Mouse (Mus musculus): ENCODE measurements around the gene Speer4f2. TPM values are rescaled to one million over a fixed set of nuclear protein-coding genes. Genes with fewer than 3 reads are reported as not detected.

The Speer4f2 gene
- polyA plus RNA-seq, 1 experiment from 2014 or later: not detected

DNA sequence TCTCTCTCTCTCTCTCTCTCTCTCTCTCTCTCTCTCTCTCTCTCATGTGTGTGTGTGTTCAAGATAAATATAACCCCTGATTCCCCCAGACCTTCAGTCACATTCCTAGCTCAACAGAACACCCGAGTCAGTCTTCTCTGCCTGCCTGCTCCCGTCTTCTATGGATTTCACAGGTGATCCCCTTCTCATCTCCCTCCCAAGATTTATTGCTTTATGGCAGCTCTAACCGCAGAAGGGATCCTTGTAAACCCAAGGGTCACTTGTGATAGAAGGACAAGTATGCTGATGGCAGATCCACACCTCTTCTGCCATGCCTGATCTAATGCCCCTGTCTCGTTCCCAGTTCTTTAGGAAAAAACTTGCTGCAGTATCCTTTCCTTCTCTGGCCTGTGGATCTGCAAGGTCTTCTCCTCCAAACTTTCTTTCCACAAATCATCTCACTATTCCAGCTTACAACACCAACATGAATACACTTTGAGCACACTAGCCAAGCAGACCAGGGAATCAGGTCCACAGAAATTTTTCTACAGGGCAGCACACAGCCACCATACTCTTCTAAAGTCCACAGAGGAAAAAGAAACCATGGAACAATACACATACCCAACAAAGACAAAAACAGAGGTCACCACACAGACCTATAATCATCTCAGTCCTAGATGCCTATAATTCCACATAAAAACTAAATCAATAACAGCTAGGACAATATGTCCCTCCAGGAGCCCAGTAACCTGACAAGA, 36.1 kb downstream of the Speer4f2 start:
- ATAC-seq (replicated peaks): no peak
- no peak overlapping the region for H3K4me2 ChIP-seq
- no peak overlapping the region for H3K9ac ChIP-seq
- H3K4me3 ChIP-seq: no peak overlapping the region
- H3K27me3 ChIP-seq (replicated peaks): no peaks in the 10 kb centered on the region
- H3K9me3 ChIP-seq: peaks cover 5% of the 10 kb centered on the region; the same call in 1 of the 2 replicates
- H3K36me3 ChIP-seq (replicated peaks): no peaks in the 10 kb centered on the region
- WGBS: 80% methylated on average over 4 of the region's 4 CpGs
- no peak overlapping the region for H3K27ac ChIP-seq
- no peaks in the 10 kb centered on the region for H3K4me1 ChIP-seq

DNA sequence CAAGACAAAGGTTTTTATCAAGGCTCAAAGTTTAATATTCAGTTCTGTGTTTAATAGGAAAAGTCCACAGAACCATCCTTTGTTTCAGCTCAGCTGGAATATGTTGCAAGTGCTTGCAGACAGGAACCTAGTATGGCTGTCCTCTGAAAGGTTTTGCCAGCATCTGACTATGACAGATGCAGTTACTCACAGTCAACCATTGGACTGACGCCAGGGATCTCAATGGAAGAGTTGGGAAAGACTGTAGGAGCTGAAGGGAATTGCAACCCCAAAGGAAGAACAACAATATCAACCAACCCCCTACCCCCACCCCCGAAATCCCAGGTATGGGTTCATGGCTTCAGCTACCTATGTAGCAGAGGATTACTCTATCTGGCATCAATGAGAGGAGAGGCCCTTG, 44.2 kb downstream of the Speer4f2 start:
- no peaks in the 10 kb centered on the region for H3K27me3 ChIP-seq (replicated peaks)
- no peaks in the 10 kb centered on the region for H3K4me1 ChIP-seq
- no peaks in the 10 kb centered on the region for H3K36me3 ChIP-seq (replicated peaks)
- no peaks in the 10 kb centered on the region for H3K9me3 ChIP-seq
- no peak overlapping the region for H3K4me2 ChIP-seq
- 81% methylated on average over 2 of the region's 2 CpGs for WGBS
- no peak overlapping the region for H3K9ac ChIP-seq
- ATAC-seq (replicated peaks): no peak
- no peak overlapping the region for H3K4me3 ChIP-seq
- H3K27ac ChIP-seq: no peak overlapping the region

DNA sequence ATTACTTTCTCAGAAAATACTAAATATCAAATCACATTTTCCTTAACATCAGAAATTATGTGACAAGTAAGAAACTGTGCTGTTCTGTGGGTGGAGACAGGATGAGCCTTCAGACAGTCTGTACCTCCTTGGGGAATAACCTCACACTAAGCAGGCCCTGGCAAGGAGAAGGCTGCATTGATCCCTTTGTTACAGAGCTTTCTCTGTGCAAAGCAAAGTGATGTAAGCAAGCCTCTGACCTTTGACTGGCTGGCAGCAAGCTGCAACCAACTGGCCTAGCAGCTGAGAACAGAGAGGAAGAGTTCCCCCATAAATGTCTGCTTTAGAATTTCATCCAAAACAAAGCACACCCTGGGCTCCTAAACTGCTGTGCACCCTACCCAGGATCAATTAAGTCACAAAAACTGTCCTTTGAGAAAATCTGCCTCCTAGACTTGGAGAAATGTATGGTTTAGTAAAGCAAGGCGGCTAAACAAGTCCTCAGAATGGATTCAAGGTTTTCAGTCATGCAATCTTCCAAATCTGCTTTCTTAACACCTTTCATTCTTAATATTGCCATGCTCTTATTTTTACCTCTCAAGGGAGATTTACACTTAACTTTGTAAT, 46.3 kb downstream of the Speer4f2 start:
- no peak overlapping the region for H3K27ac ChIP-seq
- H3K4me1 ChIP-seq: no peaks in the 10 kb centered on the region
- no peaks in the 10 kb centered on the region for H3K36me3 ChIP-seq (replicated peaks)
- no peak overlapping the region for H3K4me2 ChIP-seq
- no peaks in the 10 kb centered on the region for H3K27me3 ChIP-seq (replicated peaks)
- no peak overlapping the region for H3K9ac ChIP-seq
- no peak overlapping the region for H3K4me3 ChIP-seq
- H3K9me3 ChIP-seq: no peaks in the 10 kb centered on the region
- ATAC-seq (replicated peaks): peak; percentile 63; the same call in 1 of the 2 replicates
- 58% methylated on average over 1 of the region's 1 CpGs for WGBS

DNA sequence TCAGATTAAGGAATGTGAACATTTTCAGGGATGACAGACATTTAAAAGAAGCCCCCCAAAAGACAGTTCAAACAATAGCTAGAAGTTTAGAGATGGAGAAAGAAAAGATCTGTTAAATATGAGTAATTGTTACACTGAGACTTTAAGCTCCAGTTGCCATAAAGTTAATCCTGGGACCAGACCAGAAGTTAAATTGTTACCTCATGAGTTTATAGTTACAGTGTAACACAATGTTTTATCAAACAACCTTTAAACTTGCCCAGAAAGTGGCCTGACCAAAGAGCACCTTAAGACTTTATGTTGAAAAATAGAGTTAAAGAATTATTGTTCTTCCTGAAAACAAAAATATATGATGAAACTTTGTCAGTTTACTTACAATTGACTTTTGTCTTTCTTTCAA, 46.9 kb downstream of the Speer4f2 start:
- no peak overlapping the region for H3K27ac ChIP-seq
- no peak overlapping the region for H3K9ac ChIP-seq
- H3K27me3 ChIP-seq (replicated peaks): no peaks in the 10 kb centered on the region
- H3K4me1 ChIP-seq: no peaks in the 10 kb centered on the region
- H3K4me3 ChIP-seq: no peak overlapping the region
- no peaks in the 10 kb centered on the region for H3K9me3 ChIP-seq
- H3K36me3 ChIP-seq (replicated peaks): no peaks in the 10 kb centered on the region
- no peak overlapping the region for H3K4me2 ChIP-seq
- ATAC-seq (replicated peaks): no peak

DNA sequence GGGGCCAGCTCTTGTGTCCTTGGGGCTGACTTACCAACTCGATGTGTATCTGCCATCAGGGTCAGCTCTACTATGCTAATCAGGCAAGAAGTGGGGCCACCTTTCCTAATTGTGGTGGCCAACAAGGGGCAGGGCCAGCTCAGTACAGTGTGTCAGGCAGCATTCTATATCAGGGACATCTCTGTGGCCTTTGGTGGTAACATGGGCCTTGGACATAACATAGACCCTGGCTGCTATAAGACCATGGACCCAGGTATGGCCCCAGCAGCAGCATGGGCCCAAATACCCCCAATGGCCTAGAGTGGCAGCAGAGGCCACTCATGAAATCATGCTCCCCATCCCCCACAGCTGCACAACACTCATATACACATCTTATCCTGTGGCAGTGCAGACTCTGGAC, 49.2 kb downstream of the Speer4f2 start:
- no peak for ATAC-seq (replicated peaks)
- Histone ChIP-seq H3K27me3 (replicated peaks) (no peaks in the 10 kb centered on the region), H3K4me3 (no peak overlapping the region), H3K36me3 (replicated peaks) (no peaks in the 10 kb centered on the region), H3K4me1 (no peaks in the 10 kb centered on the region), H3K27ac (no peak overlapping the region), H3K4me2 (no peak overlapping the region), H3K9me3 (no peaks in the 10 kb centered on the region), H3K9ac (no peak overlapping the region)
- 57% methylated on average over 1 of the region's 1 CpGs for WGBS

DNA sequence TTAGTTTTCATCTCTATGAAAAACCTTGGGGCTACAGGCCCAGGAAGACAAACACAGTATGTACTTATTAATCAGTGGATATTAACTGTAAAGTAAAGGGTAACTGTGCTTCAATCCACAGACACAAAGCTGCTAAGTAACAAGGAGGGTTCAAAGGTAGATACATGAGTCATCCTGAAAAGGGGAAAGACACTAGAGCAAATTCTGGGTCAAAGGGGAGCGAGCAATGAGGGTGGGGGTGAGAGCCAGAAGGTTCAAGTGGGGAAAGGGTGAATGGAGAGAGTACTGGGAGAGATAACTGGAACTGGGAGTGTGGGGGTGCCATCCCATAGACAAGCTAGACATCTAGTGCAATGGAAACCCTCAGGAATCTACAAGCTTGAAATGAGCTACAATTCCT, 54.0 kb downstream of the Speer4f2 start:
- H3K4me1 ChIP-seq: no peaks in the 10 kb centered on the region
- no peak overlapping the region for H3K9ac ChIP-seq
- WGBS: 76% methylated on average over 1 of the region's 1 CpGs
- no peaks in the 10 kb centered on the region for H3K9me3 ChIP-seq
- H3K27ac ChIP-seq: no peak overlapping the region
- no peak for ATAC-seq (replicated peaks)
- H3K4me2 ChIP-seq: no peak overlapping the region
- no peak overlapping the region for H3K4me3 ChIP-seq
- no peaks in the 10 kb centered on the region for H3K36me3 ChIP-seq (replicated peaks)
- no peaks in the 10 kb centered on the region for H3K27me3 ChIP-seq (replicated peaks)

Other genes with a start within 250 kb of the Speer4f2 start
- gene Speer4f1, start 102.9 kb downstream of the Speer4f2 start, polyA plus RNA-seq (2015; fragmentation: Nextera tagmentation; extraction: Ambion mirVana): not detected in 2 replicates
- gene Sema3c, start 201.1 kb downstream of the Speer4f2 start, polyA plus RNA-seq (2015; fragmentation: Nextera tagmentation; extraction: Ambion mirVana): 11.1 and 13.7 TPM in 2 replicates